Mouse (Mus musculus): ENCODE results near the gene Tpt1. TPM values are rescaled to one million over a fixed set of nuclear protein-coding genes. Genes with fewer than 3 reads are reported as not detected.

Tpt1 gene
- polyA plus RNA-seq (2012; ENCODE audit: insufficient read depth, insufficient read length, missing spikeins), result 3,849 and 4,223 TPM in 2 replicates

DNA sequence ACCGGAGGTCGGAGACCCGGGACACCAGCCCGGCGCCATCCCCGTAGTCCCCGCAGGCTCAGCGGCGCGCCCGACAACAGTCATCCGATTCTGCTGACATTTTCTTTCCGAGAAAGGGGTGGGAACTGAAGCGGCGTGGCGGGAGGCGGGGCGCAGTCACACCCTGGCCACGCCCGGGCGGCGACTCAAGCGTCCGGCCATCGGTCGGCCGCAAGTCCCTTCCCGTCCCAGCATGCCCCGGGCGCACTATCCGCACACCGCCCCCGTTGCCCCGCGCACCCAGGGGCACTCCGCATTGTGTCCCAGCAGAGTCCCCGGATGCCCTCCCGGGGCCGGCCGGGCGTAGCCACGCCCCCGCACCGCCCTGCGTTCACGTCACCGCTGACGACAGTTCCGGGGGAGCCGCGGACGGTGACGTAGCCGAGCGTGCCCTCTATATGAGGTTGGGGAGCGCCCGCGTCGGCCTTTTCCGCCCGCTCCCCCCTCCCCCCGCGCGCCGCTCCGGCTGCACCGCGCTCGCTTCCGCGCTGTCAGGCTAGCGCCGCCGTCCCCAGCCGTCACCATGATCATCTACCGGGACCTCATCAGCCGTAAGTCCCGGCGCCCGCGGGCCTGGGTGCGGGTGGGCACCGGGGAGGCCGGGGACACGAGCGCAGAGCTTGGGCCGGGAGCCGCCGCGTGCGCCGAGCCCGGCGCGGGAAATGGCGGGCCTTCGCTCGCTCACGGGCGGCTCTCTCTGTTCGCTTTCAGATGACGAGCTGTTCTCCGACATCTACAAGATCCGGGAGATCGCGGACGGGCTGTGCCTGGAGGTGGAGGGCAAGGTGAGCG, at the start of gene Tpt1:
TSS of gene Tpt1 (plus strand) at position 227 of the 831 bp plus-strand sequence.
- TF ChIP-seq CTCF (IDR thresholded peaks at IDR 0.05; ENCODE audit: low read depth, low read length) (no peak), POLR2A (IDR thresholded peaks at IDR 0.05; ENCODE audit: borderline replicate concordance, low read depth, low read length) (no peak)
- Histone ChIP-seq H3K4me3 (ENCODE audit: insufficient read depth, low read length) (peak within 1 kb of the TSS; percentile 72), H3K27ac (ENCODE audit: insufficient read depth, low read depth, low read length) (peak within 1 kb of the TSS; percentile 93), H3K4me1 (ENCODE audit: control insufficient read depth, insufficient read depth, low read length) (peaks cover 27% of the 10 kb centered on the region)

- peaks cover 6% of the 10 kb centered on the region for H3K4me1 ChIP-seq (ENCODE audit: control insufficient read depth, insufficient read depth, low read length)
- no peak overlapping the region for H3K4me3 ChIP-seq (ENCODE audit: insufficient read depth, low read length)
- TF ChIP-seq POLR2A (IDR thresholded peaks at IDR 0.05; ENCODE audit: borderline replicate concordance, low read depth, low read length) (no peak), CTCF (IDR thresholded peaks at IDR 0.05; ENCODE audit: low read depth, low read length) (no peak)
- no peak overlapping the region for H3K27ac ChIP-seq (ENCODE audit: insufficient read depth, low read depth, low read length)
Measured at GRCm38 (mm10) chr14:75795918-75796317, 49.0 kb upstream of the Tpt1 start.

GRCm38 (mm10) chr14:75797769-75798386, 47.0 kb upstream of the Tpt1 start:
- no peak for TF ChIP-seq POLR2A (IDR thresholded peaks at IDR 0.05; ENCODE audit: borderline replicate concordance, low read depth, low read length)
- no peak for TF ChIP-seq CTCF (IDR thresholded peaks at IDR 0.05; ENCODE audit: low read depth, low read length)

GRCm38 (mm10) chr14:75807800-75808199, 37.1 kb upstream of the Tpt1 start:
- Histone ChIP-seq H3K27ac (ENCODE audit: insufficient read depth, low read depth, low read length) (no peak overlapping the region), H3K4me1 (ENCODE audit: control insufficient read depth, insufficient read depth, low read length) (peaks cover 8% of the 10 kb centered on the region), H3K4me3 (ENCODE audit: insufficient read depth, low read length) (no peak overlapping the region)
- TF ChIP-seq CTCF (IDR thresholded peaks at IDR 0.05; ENCODE audit: low read depth, low read length) (no peak), POLR2A (IDR thresholded peaks at IDR 0.05; ENCODE audit: borderline replicate concordance, low read depth, low read length) (no peak)

More at GRCm38 (mm10) chr14:75797769-75798386, 47.0 kb upstream of the Tpt1 start:
- no peak overlapping the region for H3K4me3 ChIP-seq (ENCODE audit: insufficient read depth, low read length)
- H3K27ac ChIP-seq (ENCODE audit: insufficient read depth, low read depth, low read length), result no peak overlapping the region
- peaks cover 1% of the 10 kb centered on the region for H3K4me1 ChIP-seq (ENCODE audit: control insufficient read depth, insufficient read depth, low read length)

- H3K4me3 ChIP-seq (ENCODE audit: insufficient read depth, low read length), result no peak overlapping the region
- no peak overlapping the region for H3K27ac ChIP-seq (ENCODE audit: insufficient read depth, low read depth, low read length)
- no peaks in the 10 kb centered on the region for H3K4me1 ChIP-seq (ENCODE audit: control insufficient read depth, insufficient read depth, low read length)
- no peak for TF ChIP-seq POLR2A (IDR thresholded peaks at IDR 0.05; ENCODE audit: borderline replicate concordance, low read depth, low read length)
- no peak for TF ChIP-seq CTCF (IDR thresholded peaks at IDR 0.05; ENCODE audit: low read depth, low read length)
Measured at GRCm38 (mm10) chr14:75809931-75810330, 35.0 kb upstream of the Tpt1 start.

GRCm38 (mm10) chr14:75818528-75818927, 26.4 kb upstream of the Tpt1 start:
- Histone ChIP-seq H3K27ac (ENCODE audit: insufficient read depth, low read depth, low read length) (no peak overlapping the region), H3K4me3 (ENCODE audit: insufficient read depth, low read length) (no peak overlapping the region), H3K4me1 (ENCODE audit: control insufficient read depth, insufficient read depth, low read length) (0 out of 2 replicates have a peak, but pooled peaks cover 3% of the 10 kb centered on the region)
- TF ChIP-seq CTCF (IDR thresholded peaks at IDR 0.05; ENCODE audit: low read depth, low read length) (no peak), POLR2A (IDR thresholded peaks at IDR 0.05; ENCODE audit: borderline replicate concordance, low read depth, low read length) (no peak)

- Histone ChIP-seq H3K4me1 (ENCODE audit: control insufficient read depth, insufficient read depth, low read length) (0 out of 2 replicates have a peak, but pooled peaks cover 3% of the 10 kb centered on the region), H3K4me3 (ENCODE audit: insufficient read depth, low read length) (no peak overlapping the region), H3K27ac (ENCODE audit: insufficient read depth, low read depth, low read length) (no peak overlapping the region)
- TF ChIP-seq POLR2A (IDR thresholded peaks at IDR 0.05; ENCODE audit: borderline replicate concordance, low read depth, low read length), result no peak
- no peak for TF ChIP-seq CTCF (IDR thresholded peaks at IDR 0.05; ENCODE audit: low read depth, low read length)
Measured at GRCm38 (mm10) chr14:75819341-75819740, 25.6 kb upstream of the Tpt1 start.

DNA sequence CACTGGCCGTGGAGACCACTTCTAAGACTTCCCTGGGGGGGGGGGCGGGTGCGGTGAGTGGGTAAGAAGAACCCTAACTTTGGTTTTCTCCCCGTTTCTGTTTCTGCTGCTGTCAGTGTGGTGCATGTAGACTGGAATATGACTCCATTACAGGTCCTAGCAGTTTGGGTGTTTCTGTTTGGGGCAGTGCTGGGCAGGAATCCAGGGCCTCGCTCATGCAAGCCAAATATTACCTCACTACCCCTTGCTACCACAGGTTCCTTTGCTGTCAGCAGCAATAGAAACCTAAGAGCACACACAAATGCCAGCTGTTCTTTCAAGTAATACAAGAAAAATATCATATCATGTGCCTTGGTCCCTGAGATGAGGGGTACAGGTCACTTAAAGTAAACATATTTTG, 24.9 kb upstream of the Tpt1 start:
- Histone ChIP-seq H3K4me3 (ENCODE audit: insufficient read depth, low read length) (no peak overlapping the region), H3K27ac (ENCODE audit: insufficient read depth, low read depth, low read length) (no peak overlapping the region), H3K4me1 (ENCODE audit: control insufficient read depth, insufficient read depth, low read length) (0 out of 2 replicates have a peak, but pooled peaks cover 3% of the 10 kb centered on the region)
- TF ChIP-seq POLR2A (IDR thresholded peaks at IDR 0.05; ENCODE audit: borderline replicate concordance, low read depth, low read length), result no peak

- TF ChIP-seq CTCF (IDR thresholded peaks at IDR 0.05; ENCODE audit: low read depth, low read length) (no peak), POLR2A (IDR thresholded peaks at IDR 0.05; ENCODE audit: borderline replicate concordance, low read depth, low read length) (no peak)
- Histone ChIP-seq H3K27ac (ENCODE audit: insufficient read depth, low read depth, low read length) (no peak overlapping the region), H3K4me3 (ENCODE audit: insufficient read depth, low read length) (no peak overlapping the region), H3K4me1 (ENCODE audit: control insufficient read depth, insufficient read depth, low read length) (peaks cover 19% of the 10 kb centered on the region)
Measured at GRCm38 (mm10) chr14:75826851-75827410, 18.0 kb upstream of the Tpt1 start.

- no peak overlapping the region for H3K27ac ChIP-seq (ENCODE audit: insufficient read depth, low read depth, low read length)
- TF ChIP-seq CTCF (IDR thresholded peaks at IDR 0.05; ENCODE audit: low read depth, low read length) (no peak), POLR2A (IDR thresholded peaks at IDR 0.05; ENCODE audit: borderline replicate concordance, low read depth, low read length) (no peak)
- no peak overlapping the region for H3K4me3 ChIP-seq (ENCODE audit: insufficient read depth, low read length)
- peaks cover 31% of the 10 kb centered on the region for H3K4me1 ChIP-seq (ENCODE audit: control insufficient read depth, insufficient read depth, low read length)
Measured at GRCm38 (mm10) chr14:75828221-75828620, 16.7 kb upstream of the Tpt1 start.

Measured in bone marrow macrophage, adult 2 months (primary cell).